Mouse (Mus musculus): ENCODE data around the gene Fhad1.

- TF ChIP-seq POLR2A (IDR thresholded peaks at IDR 0.05; ENCODE audit: insufficient read depth, low read length), result no peak
- TF ChIP-seq CTCF (IDR thresholded peaks at IDR 0.05; ENCODE audit: low read depth, low read length), result no peak
- no peak for TF ChIP-seq EP300 (IDR thresholded peaks at IDR 0.05; ENCODE audit: insufficient read depth, low read depth, low read length)
Observed at GRCm38 (mm10) chr4:141865006-141865405, 149.9 kb downstream of the Fhad1 start.

All from ES-Bruce4 (cell line).